Mouse (Mus musculus): ENCODE results near the gene Hnrnpd.

GRCm38 (mm10) chr5:99977516-99978301, 1.0 kb downstream of the Hnrnpd start:
- TF ChIP-seq CTCF (conservative IDR thresholded peaks at IDR 0.05; ENCODE audit: insufficient read depth, insufficient read length, low read depth, low read length) (no peak), POLR2A (IDR thresholded peaks at IDR 0.05; ENCODE audit: low read depth, low read length) (no peak)

All from kidney, adult 2 months (tissue).